Comparison of ENCODE assay signal across 8 mouse cellular contexts in genomic region chr2:35840956-35841816, GRCm38 (mm10).
A peak's percentile ranks its signal among the peaks of the same experiment; 100 is the strongest.
DNase-seq lines count a peak whose midpoint lies in the region; ATAC-seq lines count a peak whose summit lies in the region.

No protein-coding gene starts in this region.

- H3K36me3 ChIP-seq in liver, embryonic 12.5 days: no peaks in the 10 kb centered on the region
- H3K36me3 ChIP-seq in hindbrain, embryonic 13.5 days: no peaks in the 10 kb centered on the region

- no peak overlapping the region for H3K27ac ChIP-seq in liver, embryonic 12.5 days
- H3K27ac ChIP-seq in hindbrain, embryonic 13.5 days: no peak overlapping the region

- H3K27me3 ChIP-seq in liver, embryonic 12.5 days (replicated peaks): peaks cover 8% of the 10 kb centered on the region; the same call in 1 of the 2 replicates
- no peaks in the 10 kb centered on the region for H3K27me3 ChIP-seq in hindbrain, embryonic 13.5 days

- peak; percentile 47 for DNase-seq in liver
- peak; percentile 54 for DNase-seq in cerebellum, adult 9-11 months
- DNase-seq in kidney, postnatal 4 days: peak; percentile 52 to 67
- peak; percentile 42 to 56 for DNase-seq in monocyte, adult 2 months (ENCODE audit: low read depth in 1 of 2, low spot score in 2 of 2)
- DNase-seq in yolk sac, embryonic 10.5 days (ENCODE audit: low spot score): peak; percentile 43
- no peak for DNase-seq in neural tube, embryonic 10.5 days (ENCODE audit: extremely low spot score, low spot score)

- H3K4me3 ChIP-seq in liver, embryonic 12.5 days: no peak overlapping the region
- H3K4me3 ChIP-seq in hindbrain, embryonic 13.5 days: no peak overlapping the region

- peaks cover 15% of the 10 kb centered on the region for H3K9me3 ChIP-seq in liver, embryonic 12.5 days (replicated peaks)
- peaks cover 6% of the 10 kb centered on the region; the same call in 1 of the 2 replicates for H3K9me3 ChIP-seq in hindbrain, embryonic 13.5 days

- H3K4me1 ChIP-seq in liver, embryonic 12.5 days: peaks cover 31% of the 10 kb centered on the region
- H3K4me1 ChIP-seq in hindbrain, embryonic 13.5 days (replicated peaks): peaks cover 38% of the 10 kb centered on the region

- 36% methylated on average over 14 of the region's 14 CpGs for WGBS in liver, embryonic 12.5 days (ENCODE audit: insufficient replicate concordance)
- 25% methylated on average over 14 of the region's 14 CpGs for WGBS in hindbrain, embryonic 13.5 days

- ATAC-seq in liver, embryonic 12.5 days: no peak
- ATAC-seq in hindbrain, embryonic 13.5 days (ENCODE audit: low FRiP score): no peak

- H3K9ac ChIP-seq in liver, embryonic 12.5 days: no peak overlapping the region
- H3K9ac ChIP-seq in hindbrain, embryonic 13.5 days: no peak overlapping the region

- H3K4me2 ChIP-seq in liver, embryonic 12.5 days: no peak overlapping the region
- no peak overlapping the region for H3K4me2 ChIP-seq in hindbrain, embryonic 13.5 days
